Mouse (Mus musculus) spleen, adult 2 months (tissue): Measurements from ENCODE around the gene Serf2.

ENCODE experiments used
- CTCF ChIP-seq: fragments of 200-500 bp; IDR thresholded peaks from 2 replicates; pipeline ENCODE4 v1.5.1; 2011; ENCODE audit warnings: mild to moderate bottlenecking, inconsistent platforms; ENCODE audit not compliant: insufficient read depth, insufficient read length, insufficient replicate concordance; ENCODE audit errors: extremely low read depth
- POLR2A ChIP-seq: fragments of 200-500 bp; IDR thresholded peaks from 2 replicates; pipeline ENCODE4 v1.6.1; 2011; ENCODE audit warnings: low read depth, low read length, inconsistent platforms

DNA sequence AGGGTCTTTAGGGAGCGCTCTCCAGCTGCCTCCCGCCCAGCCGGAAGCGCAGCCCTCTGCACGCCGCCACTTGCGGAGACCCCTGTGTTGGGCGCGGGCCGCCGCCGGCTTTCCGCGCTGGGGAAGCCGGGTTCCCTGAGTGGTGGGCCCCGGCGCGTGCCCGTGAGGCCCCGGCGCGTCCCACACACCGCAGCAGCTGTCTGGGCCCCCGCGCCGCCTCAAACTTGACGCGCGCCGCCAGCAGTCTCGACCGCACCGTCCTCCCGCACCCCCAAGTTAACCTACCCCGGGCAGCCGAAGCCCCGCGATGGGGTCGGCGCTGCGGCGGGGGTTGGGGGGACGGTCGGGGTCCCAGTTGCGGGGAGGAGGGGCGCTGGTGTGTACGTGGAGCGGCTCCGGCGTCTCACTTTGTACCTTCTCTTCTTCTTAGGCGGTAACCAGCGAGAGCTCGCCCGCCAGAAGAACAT, 583 bp downstream of the Serf2 start:
- TF ChIP-seq CTCF = no peak
- TF ChIP-seq POLR2A = no peak
